Mouse (Mus musculus) cerebellum, postnatal 36 days (tissue): Measurements from ENCODE around the gene Crabp2.

ENCODE experiments used
- DNase-seq, 2 experiments: peaks; one replicate each; pipeline ENCODE4 v3.0.0; 2021 to 2022; ENCODE audit warnings: mixed read lengths in 2 of 2

The Crabp2 gene

DNA sequence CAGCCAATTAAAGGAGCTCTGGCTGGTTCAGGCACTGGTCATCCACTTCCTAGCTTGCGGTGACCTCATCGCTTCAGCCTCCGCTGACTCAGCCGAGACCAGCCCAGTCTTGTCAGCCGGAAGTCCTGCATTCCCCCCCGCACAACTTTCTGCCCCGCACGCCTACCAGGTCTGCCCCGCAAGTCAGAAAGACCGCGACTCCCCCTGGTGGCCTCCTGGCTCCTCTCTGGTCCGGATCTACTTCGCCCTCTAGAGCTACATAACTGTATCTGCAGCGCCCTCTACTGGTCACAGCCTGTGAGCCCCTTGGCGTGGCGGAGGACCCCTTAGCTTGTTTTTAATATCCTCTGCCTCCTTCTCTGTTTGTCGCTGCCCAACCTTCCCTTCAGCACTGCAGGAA is 38.4 kb downstream of the Crabp2 start:
- DNase-seq = peak; percentile 90 to 92

DNA sequence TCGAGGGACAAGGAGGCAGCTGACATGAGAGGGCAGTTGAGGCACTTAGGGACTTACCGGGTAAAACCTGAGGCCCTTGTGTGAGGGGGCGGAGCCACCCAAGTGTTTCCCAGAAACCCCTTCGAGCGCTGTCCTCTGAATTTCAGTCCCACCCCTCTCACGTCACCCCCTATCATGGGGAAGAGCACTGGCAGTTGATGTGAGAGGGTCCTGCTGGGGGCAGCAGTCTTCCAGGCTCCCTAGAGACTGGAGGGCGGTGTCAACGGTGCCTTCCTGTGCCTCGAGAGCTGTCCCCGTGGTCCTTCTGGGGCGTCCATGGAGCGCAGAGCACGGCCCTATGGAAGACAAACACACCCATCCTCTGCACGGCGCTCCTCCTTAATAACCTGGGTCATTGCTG is 39.2 kb downstream of the Crabp2 start:
- no peak for DNase-seq

DNA sequence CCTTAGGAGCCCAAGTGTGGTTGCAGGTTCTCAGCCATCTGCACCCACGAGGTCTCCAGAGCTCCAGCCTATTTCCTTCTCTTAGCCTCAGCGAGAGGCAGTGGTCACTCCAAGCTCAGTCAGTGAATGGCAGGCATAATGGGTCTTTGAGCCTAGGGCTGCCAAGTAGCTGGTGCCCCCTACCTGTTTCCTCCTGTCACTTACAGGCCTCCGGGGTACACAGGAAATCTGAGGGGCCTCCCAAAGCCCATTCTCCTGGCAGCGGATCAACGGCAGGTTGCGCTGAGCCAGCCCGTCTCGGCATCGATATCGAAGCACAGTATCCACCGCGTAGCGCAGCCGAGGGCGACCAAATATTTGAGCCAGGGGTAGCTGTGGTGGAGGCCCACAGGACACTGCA is 39.6 kb downstream of the Crabp2 start:
- no peak for DNase-seq

DNA sequence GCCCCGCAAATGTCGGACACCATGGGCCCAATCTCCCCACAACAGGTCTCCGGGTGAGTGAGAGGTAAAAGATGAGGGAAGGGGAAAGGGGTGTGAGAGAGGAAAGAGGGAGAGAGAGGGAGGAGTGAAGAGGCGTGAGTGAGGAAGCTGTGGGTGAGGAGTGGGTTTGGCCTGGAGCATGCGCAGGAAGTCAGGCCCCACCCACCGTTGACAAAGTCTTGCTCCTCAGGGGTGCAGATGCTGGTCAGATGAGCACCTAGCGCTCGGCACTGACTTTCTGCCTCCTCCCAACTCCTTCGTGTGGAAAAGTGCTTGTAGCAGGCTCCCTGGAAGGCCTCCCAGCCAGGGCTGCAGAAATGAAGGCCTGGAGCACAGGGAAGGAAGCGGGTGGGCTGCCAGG is 41.5 kb downstream of the Crabp2 start:
- DNase-seq = no peak

DNA sequence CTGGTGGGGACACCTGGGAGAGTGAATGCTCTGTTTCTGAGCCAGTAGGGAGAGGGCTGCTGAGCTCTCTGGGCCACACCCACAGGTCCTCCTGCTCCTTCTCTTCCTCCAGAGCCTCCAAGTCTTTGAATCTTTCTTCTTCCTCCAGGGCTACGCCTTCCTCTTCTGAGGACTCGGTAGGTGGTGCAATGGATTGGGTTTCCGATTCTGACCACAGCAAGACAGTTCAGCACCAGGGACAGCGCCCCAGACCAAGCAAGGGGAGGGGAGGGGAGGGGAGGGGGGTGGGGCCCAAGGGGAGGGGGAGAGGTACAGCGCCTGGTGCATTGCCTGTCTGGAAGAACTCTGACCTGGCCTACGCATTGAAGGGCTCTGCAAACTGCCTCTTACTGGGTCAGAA is 45.0 kb downstream of the Crabp2 start:
- no peak for DNase-seq

DNA sequence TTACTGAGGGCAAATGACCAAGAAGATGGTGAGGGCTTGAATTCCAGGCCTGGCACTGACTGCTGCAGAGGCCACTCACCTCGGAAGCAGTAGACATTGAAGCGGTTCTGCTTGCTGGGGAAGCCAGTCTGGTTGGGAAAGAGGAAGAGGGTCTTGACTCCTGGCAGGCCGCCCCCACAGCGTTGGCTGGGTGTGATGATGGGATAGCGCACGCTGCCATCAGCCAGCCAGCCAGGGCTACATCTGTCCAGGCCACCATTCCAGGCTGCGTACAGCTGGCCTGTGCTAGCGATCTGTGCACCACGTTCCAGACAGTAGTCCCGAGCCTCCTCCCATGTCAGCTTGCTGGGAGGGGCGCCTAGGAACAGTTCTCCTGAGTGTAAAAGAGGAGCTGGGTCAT is 46.9 kb downstream of the Crabp2 start:
- DNase-seq = no peak

DNA sequence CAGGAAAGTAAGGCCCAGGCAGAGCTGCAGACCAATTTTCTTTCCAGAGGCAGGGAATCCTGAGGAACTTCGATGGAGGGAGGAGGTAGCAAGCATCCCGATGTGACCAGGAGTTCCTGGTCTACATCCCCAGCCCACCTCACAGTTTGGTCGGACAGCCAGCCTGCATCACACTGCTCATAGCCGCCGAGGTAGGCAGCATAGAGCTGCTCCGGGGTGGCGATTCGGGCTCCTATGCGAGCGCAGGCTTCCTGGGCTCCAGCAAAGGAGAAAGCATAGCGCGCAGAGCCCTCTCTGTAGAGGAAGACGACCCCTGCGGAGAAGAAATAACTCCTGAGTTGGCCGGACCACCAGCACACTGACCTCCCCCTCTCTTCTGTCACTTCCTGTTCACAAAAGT is 47.9 kb downstream of the Crabp2 start:
- no peak for DNase-seq

DNA sequence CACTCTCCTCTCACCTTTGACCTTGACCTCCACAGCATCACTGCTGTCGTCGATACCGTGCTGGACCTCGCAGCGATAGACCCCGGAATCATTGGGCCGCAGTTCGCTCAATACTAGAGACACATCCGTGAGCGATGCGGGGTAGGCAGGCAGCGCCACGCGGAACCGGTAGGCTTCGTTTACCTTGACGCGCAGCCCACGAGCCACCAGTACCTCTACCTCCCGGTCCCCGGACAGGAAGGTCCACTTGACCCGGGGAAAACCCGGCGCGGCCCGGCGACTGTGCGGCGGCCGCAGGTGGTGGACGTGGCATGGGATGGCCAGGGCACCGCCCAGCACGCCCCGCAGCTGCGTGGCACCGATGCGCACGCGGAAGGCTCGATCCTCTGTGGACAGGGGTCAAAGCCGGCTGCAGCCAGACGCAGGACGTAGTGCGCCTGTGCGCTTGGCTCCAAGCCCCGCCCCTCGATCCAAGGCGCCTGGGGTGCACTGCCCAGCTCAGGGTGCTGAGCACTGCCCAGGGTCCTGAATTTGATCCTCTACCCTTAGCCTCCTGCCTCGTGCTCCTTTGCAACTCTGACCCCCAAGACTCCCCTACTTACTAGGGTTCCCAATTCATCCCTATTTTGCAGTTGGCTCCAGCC is 48.6 kb downstream of the Crabp2 start:
- peak in 1 of 2 experiments; percentile 20 for DNase-seq

DNA sequence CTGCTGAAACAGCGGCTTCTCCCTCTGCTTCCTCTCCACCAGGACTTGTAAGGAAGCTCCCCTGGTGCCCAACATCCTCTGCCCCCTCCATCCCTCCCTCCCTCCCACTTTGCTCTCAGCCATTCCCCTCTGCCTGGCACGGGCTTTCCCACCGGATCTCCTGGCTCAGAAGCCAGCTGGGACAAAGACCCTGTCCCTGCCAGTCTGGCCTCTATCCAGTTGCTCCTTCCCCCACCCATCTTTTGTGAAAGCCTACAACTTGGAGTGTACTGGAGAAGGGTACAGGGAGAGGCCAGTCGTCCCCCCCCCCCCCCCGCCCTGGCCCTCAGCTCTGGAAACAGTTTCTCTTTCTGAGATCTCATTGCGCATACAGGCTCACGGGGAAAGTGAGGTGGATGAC is 50.3 kb downstream of the Crabp2 start:
- DNase-seq = no peak

DNA sequence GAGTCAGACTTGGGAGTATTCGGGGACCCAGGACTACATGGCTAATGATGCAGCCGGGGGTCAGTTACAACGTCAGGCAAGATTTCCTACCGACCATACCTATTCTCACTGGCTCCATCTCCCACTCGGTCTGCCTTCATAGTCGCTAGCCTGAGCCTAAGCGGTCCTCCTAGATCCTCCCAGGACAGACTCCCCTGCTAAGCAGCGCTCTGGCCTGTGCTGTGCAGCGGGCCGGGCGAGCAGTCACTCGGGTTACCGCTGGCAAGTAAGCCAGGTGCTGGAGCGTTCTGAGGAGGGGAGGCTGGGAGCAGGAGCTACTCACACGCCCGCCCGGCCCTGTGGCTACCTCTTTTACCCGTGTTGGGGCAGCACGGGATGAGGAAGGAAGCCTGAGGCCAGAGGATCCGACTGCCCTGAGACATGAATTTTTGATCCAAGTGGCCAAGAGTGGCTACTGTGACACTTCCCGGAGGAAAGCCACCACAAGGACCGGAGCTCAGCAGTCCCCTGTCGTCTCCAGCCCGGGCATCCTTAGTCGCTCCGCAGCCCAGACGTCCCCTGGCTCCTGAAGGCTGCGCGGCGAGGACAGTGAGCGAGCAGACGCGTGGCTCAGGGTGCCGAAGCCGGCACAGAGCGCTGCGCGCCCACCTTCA is 50.9 kb downstream of the Crabp2 start:
- DNase-seq = no peak

DNA sequence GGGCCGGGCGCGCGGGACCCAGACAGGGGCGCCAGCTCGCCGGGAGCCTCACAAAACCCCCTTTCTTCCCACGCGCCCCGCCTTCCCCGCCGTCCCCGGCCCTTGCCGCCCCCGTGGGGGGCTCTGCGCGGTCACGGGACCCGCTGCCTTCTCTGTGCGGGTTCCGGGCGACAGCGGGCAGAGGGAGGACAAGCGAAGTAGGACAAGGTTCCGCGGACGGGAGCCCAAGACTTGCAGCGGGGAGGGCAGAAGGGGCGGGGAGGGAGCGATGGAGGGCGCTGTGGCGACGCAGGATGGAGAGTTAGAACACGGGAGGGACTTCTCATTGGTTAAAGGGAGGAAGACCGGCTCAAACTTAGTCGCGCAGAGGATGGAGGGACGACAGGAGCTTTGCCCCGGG is 51.7 kb downstream of the Crabp2 start, which contains the start of gene Bcan:
Gene Bcan, minus strand, starts transcription at position 50 of the 400 bp plus-strand sequence.
- DNase-seq = peak; percentile 23 to 38

DNA sequence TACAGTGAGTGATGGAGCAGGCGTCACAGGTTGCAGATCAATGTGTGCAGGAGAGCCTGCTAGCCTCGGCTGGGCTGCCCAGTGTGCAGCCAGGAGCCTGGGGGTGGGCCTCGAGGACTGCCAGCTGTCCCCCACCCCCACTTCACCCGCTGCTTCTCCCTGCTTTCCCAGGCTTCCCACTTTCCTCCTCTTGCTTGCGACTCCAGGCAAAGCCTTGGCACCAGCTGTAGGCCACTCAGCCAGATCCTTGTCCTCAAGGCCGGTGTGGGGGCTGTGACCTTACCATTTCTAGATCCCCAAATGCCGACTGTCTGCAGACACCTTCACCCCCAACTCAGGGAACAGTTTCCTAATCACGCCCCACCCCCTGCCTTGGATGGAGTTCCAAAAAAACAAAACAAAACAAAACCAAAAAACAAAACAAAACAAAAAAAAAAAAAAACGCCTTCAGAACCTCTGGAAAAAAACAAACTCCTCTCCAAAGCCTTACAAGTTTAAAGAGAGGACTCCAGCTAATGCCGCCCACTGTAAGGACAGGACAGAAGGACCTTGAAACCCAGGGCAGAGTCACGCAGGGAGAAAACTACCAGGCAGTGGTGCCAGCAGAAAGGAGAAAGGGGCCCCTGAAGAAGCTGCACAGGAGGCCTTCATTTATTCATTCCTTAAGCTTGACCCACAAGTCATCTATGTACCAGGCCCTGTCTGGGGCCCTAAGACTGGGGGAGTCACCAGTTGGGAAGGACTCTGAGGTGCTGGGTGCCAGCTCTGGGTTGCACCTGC is 52.5 kb downstream of the Crabp2 start:
- no peak for DNase-seq

DNA sequence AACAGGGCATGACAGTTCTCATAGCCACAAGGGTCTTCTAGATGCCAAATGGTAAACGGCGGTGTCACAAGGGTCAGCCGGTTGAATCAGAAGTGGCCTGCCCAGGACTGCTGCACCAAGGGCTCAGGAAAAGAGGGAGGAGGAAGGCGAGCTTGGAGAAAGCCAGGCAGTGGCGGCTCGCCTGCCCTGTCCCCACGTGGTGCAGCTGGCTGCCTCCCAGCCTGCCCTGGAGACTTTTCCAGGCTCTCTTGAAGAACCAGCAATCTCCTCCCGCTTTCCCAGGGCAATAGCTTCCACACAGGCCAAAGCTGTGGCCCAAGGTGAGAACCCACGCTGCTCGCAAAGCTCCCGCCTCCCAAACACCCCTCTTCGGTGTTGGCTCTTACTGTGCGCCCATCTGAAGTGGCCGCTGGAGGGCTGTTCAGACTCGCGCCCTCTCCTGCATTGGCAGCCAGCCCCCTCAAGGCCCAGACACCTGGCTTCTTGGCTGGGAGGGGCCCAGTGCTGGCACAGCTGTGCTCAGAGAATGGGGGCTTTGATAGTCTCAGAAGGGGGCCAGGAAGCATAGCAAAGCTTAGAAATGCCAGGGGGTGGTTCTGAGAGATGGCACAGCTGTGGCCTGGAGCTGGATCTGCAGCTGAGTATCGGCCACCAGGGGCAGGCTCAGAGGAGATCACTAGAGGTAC is 54.0 kb downstream of the Crabp2 start:
- peak; percentile 16 to 28 for DNase-seq
